Mouse (Mus musculus) kidney, adult 2 months (tissue): ENCODE measurements around the gene Txnip. TPM values are rescaled to one million over a fixed set of nuclear protein-coding genes. Genes with fewer than 3 reads are reported as not detected.

Source experiments
- DNase-seq: peaks from one replicate; pipeline ENCODE4 v3.0.0; 2021
- H3K27ac ChIP-seq: fragments of 200-500 bp; 2 replicates; pipeline ENCODE4 v1.5.1; 2012; ENCODE audit warnings: low read depth, low read length, control low read depth, inconsistent platforms; ENCODE audit not compliant: insufficient read depth
- H3K27me3 ChIP-seq: fragments of 200-500 bp; replicated peaks from 2 replicates; pipeline ENCODE4 v1.6.1; 2012; ENCODE audit warnings: mild to moderate bottlenecking, moderate library complexity, low read length, inconsistent platforms; ENCODE audit not compliant: control insufficient read depth, insufficient read depth
- H3K36me3 ChIP-seq: fragments of 200-500 bp; 2 replicates; pipeline ENCODE4 v1.6.1; 2012; ENCODE audit warnings: mild to moderate bottlenecking, moderate library complexity, low read length, inconsistent platforms; ENCODE audit not compliant: control insufficient read depth, insufficient read depth
- H3K4me1 ChIP-seq: fragments of 200-500 bp; 2 replicates; pipeline ENCODE4 v1.6.1; 2011; ENCODE audit warnings: low read length; ENCODE audit not compliant: control insufficient read depth, insufficient read depth
- H3K4me3 ChIP-seq: fragments of 200-500 bp; 2 replicates; pipeline ENCODE4 v1.5.1; 2011; ENCODE audit warnings: mild to moderate bottlenecking, low read depth, low read length, control low read depth; ENCODE audit not compliant: insufficient read depth
- CTCF ChIP-seq: fragments of 200-500 bp; conservative IDR thresholded peaks from 2 replicates; pipeline ENCODE4 v1.5.1; 2011; ENCODE audit warnings: low read depth, mild to moderate bottlenecking, control low read depth, low read length, moderate library complexity, mixed read lengths; ENCODE audit not compliant: insufficient read depth, insufficient read length
- POLR2A ChIP-seq: fragments of 200-500 bp; IDR thresholded peaks from one replicate; pipeline ENCODE4 v1.6.1; 2011; ENCODE audit warnings: low read depth, low read length, control low read depth
- WGBS: fragments of 180-500 bp; shearing (Covaris S2); methylation state at CpG from one replicate; pipeline ENCODE4 v1.1.7; 2018; 5-methylcytosine and 5-hydroxymethylcytosine counted together
- polyA plus RNA-seq: library from polyadenylated mRNA; depleted of rRNA; stranded (reverse); fragments of >200 nt; gene quantifications from 2 replicates; pipeline ENCODE4 v1.2.3, GENCODE M21; 2012

The Txnip gene
- polyA plus RNA-seq, 1 experiment: 518 TPM

DNA sequence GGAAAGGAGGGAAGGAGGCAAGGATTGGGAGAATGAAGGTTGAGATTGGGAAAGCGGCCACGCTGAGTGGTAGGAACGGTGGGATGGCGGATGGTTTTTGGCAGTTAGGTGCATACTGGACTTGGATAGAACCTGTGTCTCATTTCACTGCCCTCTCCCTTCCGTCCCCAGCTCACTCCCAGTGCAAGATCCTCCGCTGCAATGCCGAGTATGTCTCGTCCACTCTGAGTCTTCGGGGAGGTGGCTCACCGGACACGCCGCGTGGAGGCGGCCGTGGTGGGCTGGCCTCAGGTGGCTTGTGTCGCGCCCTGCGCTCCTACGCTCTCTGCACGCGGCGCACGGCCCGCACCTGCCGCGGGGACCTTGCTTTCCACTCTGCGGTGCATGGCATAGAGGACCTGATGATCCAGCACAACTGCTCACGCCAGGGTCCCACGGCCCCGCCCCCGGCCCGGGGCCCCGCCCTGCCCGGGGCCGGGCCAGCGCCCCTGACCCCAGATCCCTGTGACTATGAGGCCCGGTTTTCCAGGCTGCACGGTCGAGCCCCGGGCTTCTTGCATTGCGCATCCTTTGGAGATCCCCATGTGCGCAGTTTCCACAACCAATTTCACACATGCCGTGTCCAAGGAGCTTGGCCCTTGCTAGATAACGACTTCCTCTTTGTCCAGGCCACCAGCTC, 30.8 kb upstream of the Txnip start:
- WGBS: 6% methylated on average over 44 of the region's 44 CpGs
- H3K4me3 ChIP-seq: no peak overlapping the region
- H3K36me3 ChIP-seq: no peaks in the 10 kb centered on the region
- peaks cover 2% of the 10 kb centered on the region; the same call in 1 of the 2 replicates for H3K27me3 ChIP-seq
- no peak for TF ChIP-seq CTCF
- no peak for TF ChIP-seq POLR2A
- H3K27ac ChIP-seq: no peak overlapping the region
- no peak for DNase-seq
- H3K4me1 ChIP-seq: no peaks in the 10 kb centered on the region

DNA sequence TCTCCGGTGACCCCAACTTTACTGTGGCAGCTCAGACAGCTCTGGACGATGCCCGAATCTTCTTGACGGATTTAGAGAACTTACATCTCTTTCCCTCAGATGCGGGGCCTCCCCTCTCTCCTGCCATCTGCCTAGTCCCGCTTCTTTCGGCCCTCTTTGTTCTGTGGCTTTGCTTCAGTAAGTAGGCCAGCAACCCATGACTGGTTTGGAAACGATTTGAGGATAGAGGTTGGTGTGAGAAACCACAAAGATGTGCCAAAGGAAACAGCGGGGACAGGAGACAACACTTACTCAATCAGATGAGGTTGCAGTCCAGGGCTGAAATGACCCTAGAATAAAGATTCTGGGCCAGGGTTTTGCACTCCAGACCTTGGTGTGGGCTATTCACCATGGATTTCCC, 29.3 kb upstream of the Txnip start:
- no peaks in the 10 kb centered on the region for H3K4me1 ChIP-seq
- WGBS: 53% methylated on average over 9 of the region's 9 CpGs
- TF ChIP-seq POLR2A (no peak), CTCF (no peak)
- H3K27me3 ChIP-seq: peaks cover 2% of the 10 kb centered on the region; the same call in 1 of the 2 replicates
- H3K4me3 ChIP-seq: no peak overlapping the region
- no peak overlapping the region for H3K27ac ChIP-seq
- no peak for DNase-seq
- no peaks in the 10 kb centered on the region for H3K36me3 ChIP-seq

DNA sequence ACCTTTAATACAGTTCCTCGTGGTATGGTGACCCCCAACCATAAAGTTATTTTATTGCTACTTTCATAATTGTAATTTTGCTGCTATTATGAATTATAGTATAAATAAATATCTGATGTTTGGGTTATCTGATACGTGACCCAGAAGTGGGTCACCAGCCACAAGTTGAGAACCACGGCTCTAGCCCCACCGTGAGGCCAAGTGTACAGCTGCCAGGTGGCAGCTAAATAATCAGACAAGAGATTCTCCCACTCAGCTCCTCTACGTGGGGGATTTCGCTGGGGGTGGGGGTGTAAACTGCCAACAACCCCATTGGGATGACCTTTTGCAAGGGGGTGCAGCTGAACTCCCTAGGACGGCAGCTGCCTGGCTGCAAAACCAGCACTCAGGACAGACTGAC, 25.7 kb upstream of the Txnip start:
- WGBS: 51% methylated on average over 7 of the region's 7 CpGs
- no peaks in the 10 kb centered on the region for H3K36me3 ChIP-seq
- no peaks in the 10 kb centered on the region for H3K4me1 ChIP-seq
- no peak overlapping the region for H3K27ac ChIP-seq
- no peak for DNase-seq
- peaks cover 2% of the 10 kb centered on the region; the same call in 1 of the 2 replicates for H3K27me3 ChIP-seq
- H3K4me3 ChIP-seq: no peak overlapping the region
- TF ChIP-seq POLR2A (no peak), CTCF (no peak; the same call in 1 of the 2 replicates)

DNA sequence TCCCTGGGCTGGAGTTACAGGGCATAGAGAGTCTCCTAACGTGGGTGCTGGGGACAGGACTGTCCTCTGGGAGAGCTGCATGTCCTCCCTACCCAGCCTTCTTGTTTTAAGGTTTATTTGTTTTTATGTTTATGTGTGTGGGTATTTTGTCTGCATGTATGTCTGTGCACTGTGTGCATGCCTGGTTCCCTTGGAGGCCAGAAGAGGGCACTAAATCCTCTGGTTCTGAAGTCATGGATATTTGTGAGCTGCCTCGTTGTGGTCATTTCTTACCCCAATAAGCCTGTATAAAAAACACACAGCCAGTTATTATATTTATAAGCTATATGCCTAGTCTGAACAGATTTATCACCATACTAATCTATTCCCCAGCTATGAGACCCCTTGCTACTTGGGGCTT, 23.5 kb upstream of the Txnip start:
- 61% methylated on average over 2 of the region's 2 CpGs for WGBS
- DNase-seq: no peak
- Histone ChIP-seq H3K4me3 (no peak overlapping the region), H3K27ac (no peak overlapping the region), H3K4me1 (no peaks in the 10 kb centered on the region), H3K27me3 (no peaks in the 10 kb centered on the region), H3K36me3 (no peaks in the 10 kb centered on the region)
- TF ChIP-seq POLR2A (no peak), CTCF (peak; percentile 24; the same call in 1 of the 2 replicates)

DNA sequence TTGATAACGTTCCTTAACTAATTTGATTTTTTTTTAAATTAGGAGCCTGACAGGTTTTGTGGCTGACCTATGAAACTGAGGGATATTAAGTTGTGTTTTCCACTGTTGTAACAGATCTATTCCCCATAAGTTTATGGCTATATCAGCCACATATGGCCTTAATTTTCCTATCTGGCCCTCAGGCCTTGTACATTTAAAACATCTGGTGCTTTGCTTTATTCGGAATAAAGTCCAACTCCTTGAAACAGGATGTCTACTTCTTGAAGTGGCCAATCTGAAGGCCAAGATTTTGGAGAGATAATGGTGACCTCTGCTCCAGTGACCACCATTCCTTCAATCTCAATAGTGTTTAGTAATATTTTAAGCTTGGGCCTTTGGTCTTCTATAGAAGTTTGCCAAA, 18.4 kb upstream of the Txnip start:
- Histone ChIP-seq H3K27me3 (no peaks in the 10 kb centered on the region), H3K4me1 (no peaks in the 10 kb centered on the region), H3K27ac (no peak overlapping the region), H3K36me3 (no peaks in the 10 kb centered on the region), H3K4me3 (no peak overlapping the region)
- TF ChIP-seq POLR2A: no peak
- no peak for TF ChIP-seq CTCF
- WGBS: 77% methylated on average over 2 of the region's 2 CpGs
- no peak for DNase-seq

DNA sequence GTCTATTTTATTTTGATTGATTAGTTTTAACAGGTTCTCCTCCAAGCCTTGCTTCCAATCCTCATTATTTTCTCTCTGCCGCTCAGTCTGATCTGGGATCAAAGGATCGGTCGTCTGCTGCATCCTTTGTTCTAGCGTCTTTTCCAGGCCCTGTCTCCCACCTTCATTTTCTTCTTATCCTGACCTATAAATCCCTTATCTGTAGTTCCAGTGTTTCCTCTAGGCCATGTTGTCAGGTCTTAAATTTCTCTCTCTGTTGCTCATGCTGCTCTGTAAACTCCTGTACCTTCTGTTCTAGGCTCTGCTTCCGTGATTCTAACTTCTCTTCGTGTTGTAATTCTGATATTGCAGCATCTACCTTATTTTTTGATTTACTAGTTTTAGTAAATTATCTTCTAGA, 17.0 kb upstream of the Txnip start:
- WGBS: 59% methylated on average over 6 of the region's 6 CpGs
- H3K27ac ChIP-seq: no peak overlapping the region
- no peak overlapping the region for H3K4me3 ChIP-seq
- no peaks in the 10 kb centered on the region for H3K36me3 ChIP-seq
- no peaks in the 10 kb centered on the region for H3K27me3 ChIP-seq
- no peak for TF ChIP-seq CTCF
- no peak for TF ChIP-seq POLR2A
- no peak for DNase-seq
- no peaks in the 10 kb centered on the region for H3K4me1 ChIP-seq

DNA sequence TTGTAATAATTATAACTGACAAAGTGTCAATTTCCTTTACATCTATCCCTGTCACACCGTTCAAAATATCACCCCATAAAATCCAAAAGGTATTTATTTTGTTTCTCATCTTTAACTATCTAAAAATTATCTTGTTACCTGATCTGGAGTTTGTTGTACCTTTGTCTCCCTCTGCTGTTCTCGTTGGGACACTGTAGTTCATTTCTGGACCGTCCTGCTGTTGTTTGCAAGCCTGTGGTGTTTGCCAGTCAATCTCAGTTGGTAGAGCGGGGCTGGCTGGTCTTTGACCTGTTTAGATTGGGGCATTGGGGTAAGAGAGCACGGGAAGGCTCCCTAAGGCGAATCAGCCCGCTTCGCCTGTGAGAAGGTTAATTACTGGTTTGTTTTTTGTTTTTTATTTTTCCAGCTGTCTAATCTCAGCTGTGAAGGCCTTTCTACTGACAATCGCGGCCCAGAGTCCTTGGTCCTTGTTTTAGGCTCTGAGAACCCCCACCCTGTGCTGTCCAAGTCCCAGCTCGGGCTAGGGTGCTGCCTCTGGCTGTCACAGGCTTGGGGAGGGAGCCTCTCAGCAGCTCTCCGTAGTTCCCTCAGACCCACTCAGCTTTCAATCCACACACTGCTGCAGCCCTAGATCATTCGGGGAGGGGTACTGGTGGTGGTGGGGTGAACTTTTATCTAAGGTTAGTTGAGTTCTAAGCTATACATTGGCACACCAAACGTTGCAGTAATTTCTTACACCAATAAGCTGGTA, 16.3 kb upstream of the Txnip start:
- no peaks in the 10 kb centered on the region for H3K36me3 ChIP-seq
- no peak overlapping the region for H3K27ac ChIP-seq
- no peaks in the 10 kb centered on the region for H3K27me3 ChIP-seq
- whole genome bisulfite sequencing: 30% methylated on average over 14 of the region's 14 CpGs
- no peaks in the 10 kb centered on the region for H3K4me1 ChIP-seq
- DNase-seq: peak; percentile 47
- H3K4me3 ChIP-seq: no peak overlapping the region
- TF ChIP-seq POLR2A (no peak), CTCF (peak; percentile 50)
